Mouse (Mus musculus) hindbrain, postnatal 0 days (tissue): ENCODE data around the gene Actg1. TPM values are rescaled to one million over a fixed set of nuclear protein-coding genes. Genes with fewer than 3 reads are reported as not detected.

Experiments used
- ATAC-seq: fragments of 200-750 bp; cut with Nextera tagmentation; 2 replicates; pipeline ENCODE4 v1.8.0; 2017; ENCODE audit warnings: mild to moderate bottlenecking, moderate TSS enrichment, moderate library complexity
- DNase-seq: peaks from one replicate; pipeline ENCODE4 v3.0.0-alpha.2; 2015; ENCODE audit warnings: low spot score
- H3K27ac ChIP-seq: fragments of 300-500 bp; sonication (generic); 2 replicates; pipeline ENCODE4 v1.5.1; 2014; ENCODE audit warnings: mild to moderate bottlenecking
- H3K27me3 ChIP-seq: fragments of 300-500 bp; sonication (generic); 2 replicates; pipeline ENCODE4 v1.6.1; 2014; ENCODE audit warnings: low read length, mixed read lengths; ENCODE audit not compliant: insufficient read depth
- H3K36me3 ChIP-seq: fragments of 300-500 bp; sonication (generic); 2 replicates; pipeline ENCODE4 v1.6.1; 2014; ENCODE audit warnings: low read length, mixed read lengths; ENCODE audit not compliant: insufficient read depth
- H3K4me1 ChIP-seq: fragments of 300-500 bp; sonication (generic); 2 replicates; pipeline ENCODE4 v1.6.1; 2014; ENCODE audit warnings: antibody characterized with exemption, low read length, mixed read lengths; ENCODE audit not compliant: insufficient read depth
- H3K4me2 ChIP-seq: fragments of 300-500 bp; sonication (generic); 2 replicates; pipeline ENCODE4 v1.6.1; 2014; ENCODE audit warnings: low read depth, mild to moderate bottlenecking, low read length, moderate library complexity, mixed read lengths
- H3K4me3 ChIP-seq: fragments of 300-500 bp; sonication (generic); 2 replicates; pipeline ENCODE4 v1.5.1; 2014; ENCODE audit warnings: low read length
- H3K9ac ChIP-seq: fragments of 300-500 bp; sonication (generic); replicated peaks from 2 replicates; pipeline ENCODE4 v1.6.1; 2014; ENCODE audit warnings: mild to moderate bottlenecking, low read length, moderate library complexity, mixed read lengths
- H3K9me3 ChIP-seq: fragments of 300-500 bp; sonication (generic); 2 replicates; pipeline ENCODE4 v1.6.1; 2016; ENCODE audit warnings: low read length, mixed read lengths
- CTCF ChIP-seq: IDR thresholded peaks from 2 replicates; pipeline ENCODE4 v1.5.1; 2016; ENCODE audit warnings: antibody characterized with exemption, control low read depth, low read depth
- WGBS: fragments of 180-500 bp; shearing (Covaris S2); extraction: QIAGEN DNeasy Blood & Tissue Kit; methylation state at CpG from one replicate; pipeline ENCODE4 v1.1.7; 2014; 5-methylcytosine and 5-hydroxymethylcytosine counted together
- polyA plus RNA-seq: library from polyadenylated mRNA; unstranded; fragments of >200 nt; fragmentation: Nextera tagmentation; extraction: Ambion mirVana; gene quantifications from 2 replicates; pipeline ENCODE4 v1.2.1, GENCODE M21; 2015
- total RNA-seq: library from RNA; depleted of rRNA; stranded (reverse); fragments of >200 nt; gene quantifications from 2 replicates; pipeline ENCODE4 v1.2.3, GENCODE M21; 2014

The Actg1 gene
- total and polyA plus RNA-seq, 2 experiments from 2014 or later, result 2,410 to 3,639 TPM

DNA sequence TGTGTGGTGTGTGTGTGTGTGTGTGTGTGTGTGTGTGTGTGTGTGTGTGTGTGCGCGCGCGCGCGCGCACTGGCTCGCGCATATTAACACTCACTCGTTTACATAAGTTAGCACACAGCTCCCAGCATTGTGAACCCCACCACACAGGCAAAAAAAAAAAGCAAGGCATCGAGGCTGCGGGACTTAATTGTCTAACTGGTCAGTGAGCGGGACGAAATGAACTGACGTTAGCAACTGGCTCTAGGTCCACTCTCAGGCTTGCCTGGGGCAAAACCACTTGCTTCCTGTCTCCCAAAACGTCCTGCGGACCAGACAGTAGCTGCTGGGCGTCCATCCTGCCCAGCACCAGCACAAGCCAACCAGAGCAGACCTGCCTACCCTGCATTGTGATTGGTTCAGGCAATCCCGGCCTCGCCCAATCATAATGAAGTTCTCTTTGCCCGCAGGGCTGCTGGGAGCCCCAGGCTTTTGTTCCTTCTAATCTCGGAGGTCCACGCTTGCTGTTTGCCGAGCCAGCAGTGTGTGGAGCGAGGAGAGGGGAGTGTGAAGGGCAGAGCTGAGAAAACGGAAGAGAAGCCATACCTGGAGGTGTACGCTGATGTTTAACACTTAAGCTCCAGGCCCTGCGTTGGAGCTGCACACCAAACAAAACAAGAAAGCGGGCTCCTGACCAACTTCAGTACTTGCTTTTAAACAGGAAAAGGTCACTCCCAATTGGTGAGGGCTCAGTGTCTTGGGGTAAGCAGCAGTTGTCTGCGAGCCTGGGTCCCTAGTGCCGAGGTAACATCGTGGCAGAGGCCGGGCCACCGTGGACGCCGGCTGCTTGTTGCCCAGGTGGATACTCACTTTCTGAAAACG, 32.3 kb downstream of the Actg1 start:
- DNase-seq, result peak; percentile 98
- H3K36me3 ChIP-seq, result no peaks in the 10 kb centered on the region
- peak overlapping the region; percentile 46 for H3K4me3 ChIP-seq
- 1% methylated on average over 37 of the region's 37 CpGs for WGBS
- H3K27ac ChIP-seq, result peak overlapping the region; percentile 95
- no peaks in the 10 kb centered on the region for H3K9me3 ChIP-seq
- peak; percentile 97 for ATAC-seq
- H3K4me2 ChIP-seq, result peak overlapping the region; percentile 87
- TF ChIP-seq CTCF, result no peak
- H3K9ac ChIP-seq, result peak overlapping the region; percentile 68
- no peaks in the 10 kb centered on the region for H3K27me3 ChIP-seq
- peaks cover 26% of the 10 kb centered on the region; the same call in 1 of the 2 replicates for H3K4me1 ChIP-seq

DNA sequence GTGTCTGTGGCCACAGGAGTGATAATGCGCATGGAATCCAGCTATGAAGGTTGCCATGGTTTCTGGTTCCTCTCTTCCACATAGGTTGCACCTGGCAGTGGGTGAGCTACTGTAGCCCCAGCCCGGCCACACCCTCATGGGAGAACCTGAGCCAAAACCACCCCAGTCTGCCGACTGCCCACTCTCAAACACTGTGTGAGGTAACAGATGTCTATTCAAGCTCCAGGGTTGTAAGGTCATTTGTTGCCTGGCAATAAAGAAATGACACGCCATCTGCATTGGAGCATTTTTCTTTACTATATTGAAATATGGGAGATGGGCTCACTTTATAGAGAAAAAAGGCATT, 33.0 kb downstream of the Actg1 start:
- Histone ChIP-seq H3K4me1 (peaks cover 26% of the 10 kb centered on the region; the same call in 1 of the 2 replicates), H3K4me3 (peak overlapping the region; percentile 46), H3K9ac (peak overlapping the region; percentile 48), H3K36me3 (no peaks in the 10 kb centered on the region), H3K9me3 (no peaks in the 10 kb centered on the region), H3K27me3 (no peaks in the 10 kb centered on the region), H3K4me2 (peak overlapping the region; percentile 87), H3K27ac (peak overlapping the region; percentile 95)
- DNase-seq (peak; percentile 57), ATAC-seq (peak; percentile 6; the same call in 1 of the 2 replicates)
- TF ChIP-seq CTCF, result no peak
- WGBS, result 7% methylated on average over 4 of the region's 4 CpGs

DNA sequence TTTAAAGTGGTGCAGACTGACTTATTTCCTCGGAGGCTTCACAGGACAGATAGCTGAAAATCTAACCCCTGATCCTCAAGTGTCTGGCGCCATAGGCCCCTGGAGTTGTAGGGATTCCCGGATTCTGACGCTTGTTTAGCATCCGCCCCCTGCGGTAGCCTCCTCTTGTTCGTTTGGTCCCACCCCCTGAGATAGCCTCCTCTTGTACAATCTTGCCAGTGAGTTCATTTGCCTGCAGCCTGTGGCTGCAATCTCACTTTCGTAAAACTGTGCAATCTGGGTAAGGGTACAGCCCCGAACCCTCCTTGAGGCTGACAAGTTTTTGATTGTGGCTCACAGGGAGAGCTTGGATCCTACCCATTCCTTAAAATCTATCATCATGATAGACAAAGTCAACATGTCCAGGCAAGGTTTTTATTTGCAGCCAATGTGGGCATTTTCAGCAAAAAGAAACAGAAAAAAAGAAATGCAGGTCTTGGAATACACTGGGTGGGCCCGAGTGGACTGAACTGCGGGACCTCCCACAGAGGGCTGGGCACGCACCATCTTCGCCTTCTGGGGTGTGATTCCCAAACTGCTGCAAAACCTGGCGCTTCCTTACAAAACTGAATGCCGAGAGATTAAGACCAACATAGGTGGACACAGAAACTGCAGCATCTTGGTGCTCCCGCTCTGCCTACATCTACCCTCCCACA, 33.5 kb downstream of the Actg1 start:
- H3K4me2 ChIP-seq, result peak overlapping the region; percentile 87
- H3K27me3 ChIP-seq, result no peaks in the 10 kb centered on the region
- peak overlapping the region; percentile 48 for H3K9ac ChIP-seq
- peaks cover 26% of the 10 kb centered on the region; the same call in 1 of the 2 replicates for H3K4me1 ChIP-seq
- ATAC-seq (no peak), DNase-seq (no peak)
- no peak for TF ChIP-seq CTCF
- peak overlapping the region; percentile 95 for H3K27ac ChIP-seq
- H3K36me3 ChIP-seq, result no peaks in the 10 kb centered on the region
- H3K4me3 ChIP-seq, result no peak overlapping the region
- WGBS, result 30% methylated on average over 16 of the region's 16 CpGs
- no peaks in the 10 kb centered on the region for H3K9me3 ChIP-seq

DNA sequence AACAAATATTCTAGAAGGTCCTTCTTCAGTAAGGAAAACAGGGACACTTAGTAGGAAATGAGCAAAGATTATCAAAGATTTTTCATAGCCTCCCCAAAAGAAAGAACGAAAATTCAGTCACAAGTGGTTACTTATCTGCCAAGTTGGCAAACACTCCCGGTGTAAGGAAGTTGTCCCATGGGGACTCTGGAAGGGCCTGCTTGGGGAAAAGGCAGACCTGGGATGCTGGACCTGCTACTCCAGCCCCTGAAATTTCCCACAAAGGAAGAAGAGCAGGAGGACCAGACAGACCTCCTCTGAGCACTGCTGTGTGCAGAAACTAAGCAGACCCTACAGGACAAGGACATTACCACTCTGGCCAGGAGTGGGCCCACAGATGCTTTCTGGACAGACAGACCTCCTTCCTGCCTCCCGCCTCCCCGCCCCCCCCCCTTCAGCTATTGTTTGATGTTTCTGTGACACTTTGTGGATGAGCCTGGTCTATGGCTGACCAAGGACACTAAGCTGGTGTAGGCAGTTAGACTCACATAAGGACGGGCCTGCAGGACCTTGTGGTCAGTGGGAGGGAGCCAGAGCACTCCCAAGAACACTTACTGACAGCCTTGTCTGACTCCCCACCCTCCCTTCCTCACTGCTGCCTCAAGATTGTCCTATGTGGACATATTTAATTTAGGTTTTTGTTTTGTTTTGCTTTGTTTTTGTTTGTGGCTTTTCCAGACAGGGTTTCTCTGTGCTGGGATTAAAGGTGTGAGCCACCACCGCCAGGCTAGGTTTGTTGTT, 34.2 kb downstream of the Actg1 start:
- TF ChIP-seq CTCF, result no peak
- Histone ChIP-seq H3K4me2 (no peak overlapping the region), H3K36me3 (no peaks in the 10 kb centered on the region), H3K4me1 (peaks cover 26% of the 10 kb centered on the region; the same call in 1 of the 2 replicates), H3K27me3 (no peaks in the 10 kb centered on the region), H3K4me3 (no peak overlapping the region), H3K9ac (no peak overlapping the region), H3K27ac (peak overlapping the region; percentile 95; the same call in 1 of the 2 replicates), H3K9me3 (no peaks in the 10 kb centered on the region)
- ATAC-seq (no peak), DNase-seq (no peak)
- WGBS, result 57% methylated on average over 5 of the region's 6 CpGs

DNA sequence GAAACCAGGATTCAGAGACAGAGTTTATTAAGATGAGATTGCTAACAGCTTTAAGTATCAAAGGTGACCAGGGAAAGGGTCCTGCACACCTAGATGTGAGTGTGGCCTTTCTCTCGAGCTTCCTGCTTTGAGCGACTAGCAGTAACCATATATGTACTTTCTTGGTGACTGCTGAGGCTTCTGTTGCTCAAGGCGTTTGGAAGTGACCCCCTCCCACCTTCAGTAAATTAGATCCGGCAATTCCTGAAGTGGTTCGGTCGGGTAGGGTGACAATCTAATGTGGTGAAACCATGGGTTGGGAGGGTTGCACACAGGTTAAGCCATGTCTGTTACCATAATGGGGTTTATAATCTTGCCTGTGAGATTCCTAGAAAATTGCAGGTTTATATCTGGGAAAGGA, 36.3 kb downstream of the Actg1 start:
- no peak overlapping the region for H3K4me3 ChIP-seq
- H3K9ac ChIP-seq, result no peak overlapping the region
- no peak overlapping the region for H3K4me2 ChIP-seq
- no peaks in the 10 kb centered on the region for H3K9me3 ChIP-seq
- ATAC-seq, result no peak
- H3K27me3 ChIP-seq, result no peaks in the 10 kb centered on the region
- DNase-seq, result no peak
- H3K4me1 ChIP-seq, result peaks cover 29% of the 10 kb centered on the region; the same call in 1 of the 2 replicates
- no peak for TF ChIP-seq CTCF
- H3K36me3 ChIP-seq, result no peaks in the 10 kb centered on the region
- WGBS, result 78% methylated on average over 6 of the region's 6 CpGs
- no peak overlapping the region for H3K27ac ChIP-seq

DNA sequence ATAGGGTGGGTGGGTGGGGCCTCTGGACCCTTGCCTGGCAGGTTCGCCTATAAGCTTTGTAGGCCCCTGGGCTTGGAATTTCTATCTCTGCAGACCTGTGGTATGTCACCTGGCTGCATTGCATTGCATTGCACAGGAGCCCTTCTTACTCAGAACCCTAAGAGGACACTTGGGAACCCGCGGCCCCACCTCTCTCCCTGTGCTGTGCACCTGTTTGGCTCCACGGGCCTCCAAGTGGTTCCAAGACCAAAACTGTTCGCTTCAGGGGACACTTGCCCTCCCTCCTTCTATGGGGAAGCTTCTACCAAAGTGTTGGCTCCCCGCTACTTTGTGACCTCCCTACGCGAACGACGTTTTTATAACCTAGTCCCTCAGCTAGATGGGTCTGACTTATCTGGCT, 36.8 kb downstream of the Actg1 start:
- H3K4me2 ChIP-seq, result peak overlapping the region; percentile 70
- ATAC-seq (no peak), DNase-seq (no peak)
- 53% methylated on average over 10 of the region's 10 CpGs for WGBS
- H3K36me3 ChIP-seq, result no peaks in the 10 kb centered on the region
- peak overlapping the region; percentile 81 for H3K27ac ChIP-seq
- H3K4me3 ChIP-seq, result peak overlapping the region; percentile 38; the same call in 1 of the 2 replicates
- H3K4me1 ChIP-seq, result peaks cover 27% of the 10 kb centered on the region; the same call in 1 of the 2 replicates
- 0 out of 2 replicates have a peak, but pooled peaks have one; percentile 0 for TF ChIP-seq CTCF
- peak overlapping the region; percentile 55 for H3K9ac ChIP-seq
- no peaks in the 10 kb centered on the region for H3K9me3 ChIP-seq
- H3K27me3 ChIP-seq, result no peaks in the 10 kb centered on the region
